Mouse (Mus musculus) heart, embryonic 15.5 days (tissue): ENCODE results near the gene Npepl1. TPM values are rescaled to one million over a fixed set of nuclear protein-coding genes. Genes with fewer than 3 reads are reported as not detected.

Experiments used
- ATAC-seq: fragments of 200-750 bp; cut with Nextera tagmentation; replicated peaks from 2 replicates; pipeline ENCODE4 v1.8.0; 2017; ENCODE audit warnings: low read depth, moderate TSS enrichment; ENCODE audit not compliant: insufficient number of reproducible peaks, insufficient read depth, low FRiP score
- H3K27ac ChIP-seq: fragments of 300-500 bp; sonication (generic); 2 replicates; pipeline ENCODE4 v1.5.1; 2015; ENCODE audit warnings: mild to moderate bottlenecking, inconsistent platforms
- H3K27me3 ChIP-seq: fragments of 300-500 bp; sonication (generic); 2 replicates; pipeline ENCODE4 v1.6.1; 2015; ENCODE audit warnings: inconsistent platforms
- H3K36me3 ChIP-seq: fragments of 300-500 bp; sonication (generic); 2 replicates; pipeline ENCODE4 v1.6.1; 2015; ENCODE audit warnings: mild to moderate bottlenecking, inconsistent platforms
- H3K4me1 ChIP-seq: fragments of 300-500 bp; sonication (generic); replicated peaks from 2 replicates; pipeline ENCODE4 v1.6.1; 2015; ENCODE audit warnings: inconsistent platforms
- H3K4me2 ChIP-seq: fragments of 300-500 bp; sonication (generic); 2 replicates; pipeline ENCODE4 v1.6.1; 2015; ENCODE audit warnings: inconsistent platforms, mild to moderate bottlenecking, moderate library complexity
- H3K4me3 ChIP-seq: fragments of 300-500 bp; sonication (generic); 2 replicates; pipeline ENCODE4 v1.5.1; 2015; ENCODE audit warnings: mild to moderate bottlenecking, inconsistent platforms
- H3K9ac ChIP-seq: fragments of 300-500 bp; sonication (generic); 2 replicates; pipeline ENCODE4 v1.6.1; 2015; ENCODE audit warnings: mild to moderate bottlenecking, inconsistent platforms
- H3K9me3 ChIP-seq: fragments of 300-500 bp; sonication (generic); replicated peaks from 2 replicates; pipeline ENCODE4 v1.6.1; 2016; ENCODE audit warnings: inconsistent platforms
- WGBS: fragments of 180-500 bp; shearing (Covaris S2); methylation state at CpG from one replicate; pipeline ENCODE4 v1.1.7; 2015; ENCODE audit warnings: mixed read lengths; 5-methylcytosine and 5-hydroxymethylcytosine counted together
- polyA plus RNA-seq: library from polyadenylated mRNA; unstranded; fragments of >200 nt; fragmentation: Nextera tagmentation; extraction: Ambion mirVana; gene quantifications from 2 replicates; pipeline ENCODE4 v1.2.1, GENCODE M21; 2015

Npepl1 gene
- polyA plus RNA-seq, 1 experiment from 2014 or later = 43.1 TPM

DNA sequence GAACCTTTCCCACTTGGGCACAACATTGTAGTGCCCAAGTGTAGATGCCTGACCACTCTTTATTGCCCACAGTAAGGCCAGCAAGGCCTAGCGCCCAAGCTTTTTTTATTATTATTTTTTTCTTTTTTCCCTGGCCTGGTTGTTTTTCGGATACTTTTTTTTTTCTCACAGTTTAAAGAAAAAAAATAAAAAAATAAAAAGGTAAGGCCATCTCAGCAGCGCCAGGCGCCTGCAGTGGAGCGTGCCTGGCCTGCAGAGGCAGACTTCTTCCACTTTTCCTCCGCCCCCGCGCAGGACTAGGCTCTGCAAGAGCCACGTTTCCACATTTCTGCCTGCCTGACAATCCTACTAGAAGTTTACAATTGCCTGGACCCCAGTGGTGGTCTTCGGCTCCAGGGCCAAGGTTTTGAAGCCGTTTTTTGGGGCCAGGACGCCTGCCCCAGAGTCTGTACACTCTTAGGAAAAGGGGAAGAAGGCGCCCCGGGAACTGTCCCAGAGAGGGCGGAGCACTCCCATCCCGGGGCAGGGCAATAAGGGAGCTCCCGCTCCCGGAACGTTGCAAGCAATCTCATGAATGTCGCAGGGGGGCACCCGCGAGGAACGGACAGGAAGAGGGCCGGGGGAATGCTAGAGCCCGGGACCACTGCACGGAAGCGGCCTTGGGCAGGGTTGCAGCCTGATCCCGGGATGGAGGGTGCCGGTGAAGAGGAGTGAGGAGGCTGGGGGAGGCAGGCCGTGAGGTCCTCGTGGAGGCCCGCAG is 34.3 kb upstream of the Npepl1 start, which contains the start of gene Stx16:
Gene Stx16, plus strand, starts transcription at position 636 of the 760 bp plus-strand sequence.
- H3K27ac ChIP-seq = peak within 1 kb of the TSS; percentile 96
- H3K4me1 ChIP-seq = peaks cover 25% of the 10 kb centered on the region
- H3K4me2 ChIP-seq = peak within 1 kb of the TSS; percentile 91
- no peaks in the 10 kb centered on the region for H3K9me3 ChIP-seq
- ATAC-seq = peak; percentile 92
- peak within 1 kb of the TSS; percentile 89 for H3K4me3 ChIP-seq
- H3K27me3 ChIP-seq = no peaks in the 10 kb centered on the region
- WGBS = 1% methylated on average over 32 of the region's 32 CpGs
- H3K9ac ChIP-seq = peak within 1 kb of the TSS; percentile 88
- no peaks in the 10 kb centered on the region for H3K36me3 ChIP-seq

DNA sequence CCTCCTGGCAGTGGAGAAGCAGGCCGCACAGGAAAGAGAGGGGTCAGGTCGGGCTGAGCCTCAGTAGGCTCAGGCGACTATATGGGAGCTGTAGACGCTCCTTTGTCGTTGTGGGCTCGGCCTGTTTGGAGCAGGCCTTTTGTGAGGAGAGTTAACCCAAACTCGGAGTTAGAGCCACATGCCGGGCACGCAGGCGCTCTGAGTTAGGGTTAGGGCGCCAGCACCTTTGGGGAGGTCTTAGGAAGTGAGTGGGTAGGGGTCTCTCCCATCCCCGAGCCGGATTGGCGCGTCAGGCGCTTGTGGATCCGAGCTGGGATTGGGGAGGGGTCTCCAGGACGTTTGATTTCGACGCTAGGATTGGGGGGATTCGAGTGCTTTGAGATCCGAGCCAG is 33.7 kb upstream of the Npepl1 start:
- Histone ChIP-seq H3K4me2 (peak overlapping the region; percentile 91), H3K27me3 (no peaks in the 10 kb centered on the region), H3K4me1 (peaks cover 25% of the 10 kb centered on the region), H3K27ac (peak overlapping the region; percentile 96), H3K9me3 (no peaks in the 10 kb centered on the region), H3K9ac (peak overlapping the region; percentile 88), H3K36me3 (no peaks in the 10 kb centered on the region), H3K4me3 (peak overlapping the region; percentile 89)
- no peak; the same call in 1 of the 2 replicates for ATAC-seq
- WGBS = under 1% methylated on average over 22 of the region's 22 CpGs

DNA sequence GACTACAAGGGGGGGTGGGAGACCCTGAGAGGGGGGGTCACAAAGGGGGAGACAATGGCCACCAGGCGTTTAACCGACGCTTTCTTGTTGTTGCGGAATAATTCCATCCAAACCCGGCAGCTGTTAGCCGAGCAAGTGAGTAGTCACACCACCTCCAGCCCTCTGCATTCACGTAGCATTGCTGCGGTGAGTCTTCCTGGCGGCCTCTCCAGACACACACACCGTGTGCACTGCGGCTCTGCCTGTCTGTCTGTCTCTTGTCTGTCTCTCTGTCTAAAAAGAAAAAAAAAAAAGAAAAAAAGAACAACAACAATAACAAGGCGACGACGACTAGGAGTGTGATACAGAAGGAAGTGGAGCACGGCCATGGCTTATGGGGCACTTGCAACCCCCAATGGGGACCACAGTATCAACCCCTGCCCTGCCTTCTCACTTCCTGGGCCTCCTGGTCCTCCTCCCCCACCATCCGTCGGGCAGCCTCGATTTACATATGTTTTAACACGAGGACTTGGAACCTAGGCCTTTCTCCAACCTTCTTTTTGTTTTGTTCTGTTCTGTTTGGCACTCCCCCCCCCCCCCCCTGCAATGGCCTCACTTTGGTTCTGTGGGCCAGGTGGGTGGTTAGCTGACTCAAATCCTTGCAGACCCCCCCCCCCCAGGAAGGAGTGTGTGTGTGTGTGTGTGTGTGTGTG is 33.0 kb upstream of the Npepl1 start:
- peak overlapping the region; percentile 88 for H3K9ac ChIP-seq
- H3K4me1 ChIP-seq = peaks cover 25% of the 10 kb centered on the region
- no peaks in the 10 kb centered on the region for H3K9me3 ChIP-seq
- H3K36me3 ChIP-seq = no peaks in the 10 kb centered on the region
- no peak for ATAC-seq
- peak overlapping the region; percentile 89 for H3K4me3 ChIP-seq
- under 1% methylated on average over 19 of the region's 19 CpGs for WGBS
- no peaks in the 10 kb centered on the region for H3K27me3 ChIP-seq
- peak overlapping the region; percentile 91 for H3K4me2 ChIP-seq
- H3K27ac ChIP-seq = peak overlapping the region; percentile 96

DNA sequence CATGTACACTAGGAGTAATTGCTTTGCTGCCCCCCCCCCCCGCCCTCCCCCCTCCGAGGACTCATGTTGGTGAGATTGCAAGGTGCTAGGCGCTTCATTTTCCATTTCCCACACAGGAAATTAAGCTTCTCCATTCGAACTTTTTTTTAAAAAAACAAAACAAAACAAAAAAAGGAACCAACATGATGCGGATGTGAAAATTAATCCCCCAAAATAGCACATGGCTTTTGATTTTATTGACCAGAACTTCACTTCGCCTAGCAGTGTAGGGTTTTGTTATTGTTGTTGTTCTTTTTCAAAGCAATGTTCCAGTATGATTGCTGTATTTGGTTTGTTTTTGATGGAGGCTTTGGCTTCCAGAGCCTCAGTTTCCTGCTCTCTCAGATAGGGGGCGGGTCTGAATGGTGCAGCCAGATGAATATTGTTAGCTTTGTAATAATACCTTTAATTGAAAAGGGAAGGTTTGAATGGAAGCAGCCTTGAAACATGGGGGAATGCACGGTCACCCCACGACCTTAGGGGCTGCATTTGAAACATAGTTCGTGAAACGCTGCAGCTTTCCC is 32.3 kb upstream of the Npepl1 start:
- Histone ChIP-seq H3K4me2 (peak overlapping the region; percentile 91), H3K4me3 (peak overlapping the region; percentile 89), H3K4me1 (peaks cover 27% of the 10 kb centered on the region), H3K9ac (peak overlapping the region; percentile 34), H3K36me3 (no peaks in the 10 kb centered on the region), H3K27me3 (no peaks in the 10 kb centered on the region), H3K9me3 (no peaks in the 10 kb centered on the region), H3K27ac (no peak overlapping the region)
- WGBS = 16% methylated on average over 11 of the region's 11 CpGs
- no peak for ATAC-seq

DNA sequence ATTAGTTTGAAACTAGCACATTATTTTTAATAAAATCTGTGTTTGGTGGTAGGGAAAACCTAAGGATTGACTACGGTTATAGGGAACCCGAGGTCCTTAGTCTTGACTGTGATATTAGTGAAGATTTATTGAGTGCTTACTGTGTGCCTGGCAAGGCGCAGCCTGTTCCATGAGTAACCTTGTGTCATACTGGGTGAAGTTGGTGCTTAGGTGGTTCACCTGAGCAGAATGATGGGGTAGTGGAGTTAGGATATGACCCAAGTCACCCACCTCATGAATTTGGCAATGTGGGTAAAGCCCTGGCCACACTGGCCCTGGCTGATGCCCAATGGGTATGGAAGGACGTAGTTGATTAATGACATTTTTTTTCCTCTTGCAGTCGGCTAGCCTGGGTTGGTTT is 28.3 kb upstream of the Npepl1 start:
- no peaks in the 10 kb centered on the region for H3K36me3 ChIP-seq
- H3K9me3 ChIP-seq = no peaks in the 10 kb centered on the region
- no peaks in the 10 kb centered on the region for H3K27me3 ChIP-seq
- H3K4me3 ChIP-seq = no peak overlapping the region
- no peak overlapping the region for H3K4me2 ChIP-seq
- WGBS = 82% methylated on average over 5 of the region's 5 CpGs
- H3K27ac ChIP-seq = no peak overlapping the region
- no peak overlapping the region for H3K9ac ChIP-seq
- ATAC-seq = no peak
- peaks cover 23% of the 10 kb centered on the region for H3K4me1 ChIP-seq

DNA sequence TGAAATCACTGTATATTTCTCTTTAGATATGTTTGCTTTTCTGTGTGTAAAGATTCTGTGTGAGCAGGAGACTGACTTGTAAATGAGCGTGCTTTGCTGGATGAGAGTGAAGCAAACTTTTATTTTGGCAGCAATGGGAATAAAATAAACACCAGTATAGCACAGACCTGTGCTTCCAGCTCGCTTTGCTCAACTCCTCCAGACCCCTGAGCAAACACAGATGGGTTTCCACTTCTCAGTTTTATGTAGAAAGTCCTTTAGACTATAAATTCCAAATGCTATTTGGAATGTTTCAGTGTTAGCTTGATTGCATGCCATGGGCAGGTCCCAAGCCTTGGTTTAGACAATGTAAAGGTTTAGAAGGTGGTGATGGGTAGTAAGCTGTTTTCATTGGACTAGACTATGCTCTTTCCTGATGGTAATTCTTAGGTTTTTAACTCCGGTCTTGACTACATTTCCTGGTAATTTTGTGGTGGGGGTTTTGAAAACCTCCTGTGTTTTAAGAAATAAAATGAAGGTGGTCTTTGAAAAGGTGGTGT is 27.7 kb upstream of the Npepl1 start:
- no peak for ATAC-seq
- WGBS = 69% methylated on average over 3 of the region's 3 CpGs

DNA sequence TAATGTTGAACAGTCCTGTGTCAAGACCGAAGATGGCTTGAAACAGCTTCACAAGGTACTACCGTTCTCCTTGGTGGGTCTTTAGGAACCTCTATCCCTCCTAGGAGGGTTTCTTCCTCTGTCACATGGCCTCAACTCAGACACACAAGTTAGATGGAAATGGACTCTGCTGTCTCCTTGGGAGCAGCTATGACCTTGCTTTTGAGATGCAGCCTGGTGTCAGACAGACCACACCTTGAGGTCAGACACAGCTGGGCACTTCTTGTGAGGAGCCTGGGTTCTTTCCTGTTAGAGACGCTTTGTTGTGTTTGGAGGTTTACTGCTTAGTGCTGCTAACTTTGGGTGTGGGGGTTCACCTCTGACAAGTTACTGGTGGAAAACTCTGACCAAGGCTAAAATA is 15.1 kb upstream of the Npepl1 start:
- Histone ChIP-seq H3K9me3 (no peaks in the 10 kb centered on the region), H3K4me1 (no peaks in the 10 kb centered on the region), H3K27ac (no peak overlapping the region), H3K27me3 (no peaks in the 10 kb centered on the region), H3K4me2 (no peak overlapping the region), H3K9ac (no peak overlapping the region), H3K36me3 (peaks cover 24% of the 10 kb centered on the region), H3K4me3 (no peak overlapping the region)
- ATAC-seq = no peak
- WGBS = 92% methylated on average over 3 of the region's 3 CpGs

More for the DNA sequence above, 27.7 kb upstream of the Npepl1 start:
- Histone ChIP-seq H3K9me3 (no peaks in the 10 kb centered on the region), H3K27ac (no peak overlapping the region), H3K36me3 (no peaks in the 10 kb centered on the region), H3K27me3 (no peaks in the 10 kb centered on the region), H3K4me2 (no peak overlapping the region), H3K9ac (no peak overlapping the region), H3K4me3 (no peak overlapping the region), H3K4me1 (peaks cover 17% of the 10 kb centered on the region)

DNA sequence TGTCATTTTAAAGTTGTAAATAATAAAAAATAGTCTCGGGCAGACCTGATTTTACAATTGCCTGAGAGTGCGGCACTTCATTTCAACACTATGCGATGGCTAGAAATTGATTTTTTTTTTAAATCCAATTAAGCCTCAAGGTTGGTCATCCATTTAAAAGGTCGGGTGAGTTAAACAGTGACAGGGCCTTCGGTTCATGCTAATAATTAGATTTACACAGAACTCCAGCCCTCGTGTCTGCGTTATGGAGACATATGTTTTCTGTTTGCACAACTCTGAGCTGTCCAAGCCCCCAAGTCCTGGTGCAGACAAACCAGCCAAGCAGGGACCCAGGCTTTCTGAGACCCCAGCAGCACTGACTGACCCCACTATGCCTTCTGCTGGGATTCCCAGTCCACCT is 7.8 kb upstream of the Npepl1 start:
- H3K27ac ChIP-seq = no peak overlapping the region
- whole genome bisulfite sequencing = 81% methylated on average over 7 of the region's 7 CpGs
- H3K4me3 ChIP-seq = no peak overlapping the region
- no peak overlapping the region for H3K4me2 ChIP-seq
- ATAC-seq = no peak
- no peaks in the 10 kb centered on the region for H3K9me3 ChIP-seq
- H3K4me1 ChIP-seq = no peaks in the 10 kb centered on the region
- H3K9ac ChIP-seq = no peak overlapping the region
- H3K36me3 ChIP-seq = peaks cover 5% of the 10 kb centered on the region; the same call in 1 of the 2 replicates
- H3K27me3 ChIP-seq = no peaks in the 10 kb centered on the region

DNA sequence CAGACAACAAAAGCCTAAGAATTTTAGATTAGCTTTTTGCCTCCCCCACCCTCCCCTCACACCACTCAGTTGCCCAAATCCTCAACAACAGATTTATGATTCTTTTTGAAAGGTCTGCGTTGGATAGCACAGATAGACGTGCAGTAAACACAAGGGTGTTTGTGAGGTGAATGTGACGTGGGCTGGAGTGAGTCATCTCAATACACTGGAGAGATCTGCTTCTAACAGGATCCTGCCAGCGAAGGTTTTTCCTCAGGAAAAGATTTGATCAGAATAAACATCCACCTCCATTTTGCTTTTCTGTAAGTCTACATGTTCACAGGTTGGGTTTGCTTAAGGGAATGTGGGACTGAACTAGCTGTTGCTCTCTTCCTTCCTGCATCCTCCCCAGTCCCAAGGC is 6.6 kb upstream of the Npepl1 start:
- Histone ChIP-seq H3K9me3 (no peaks in the 10 kb centered on the region), H3K4me3 (no peak overlapping the region), H3K9ac (no peak overlapping the region), H3K27me3 (no peaks in the 10 kb centered on the region), H3K36me3 (0 out of 2 replicates have a peak, but pooled peaks cover 2% of the 10 kb centered on the region), H3K4me1 (no peaks in the 10 kb centered on the region), H3K4me2 (no peak overlapping the region), H3K27ac (no peak overlapping the region)
- ATAC-seq = no peak
- 73% methylated on average over 4 of the region's 4 CpGs for WGBS

DNA sequence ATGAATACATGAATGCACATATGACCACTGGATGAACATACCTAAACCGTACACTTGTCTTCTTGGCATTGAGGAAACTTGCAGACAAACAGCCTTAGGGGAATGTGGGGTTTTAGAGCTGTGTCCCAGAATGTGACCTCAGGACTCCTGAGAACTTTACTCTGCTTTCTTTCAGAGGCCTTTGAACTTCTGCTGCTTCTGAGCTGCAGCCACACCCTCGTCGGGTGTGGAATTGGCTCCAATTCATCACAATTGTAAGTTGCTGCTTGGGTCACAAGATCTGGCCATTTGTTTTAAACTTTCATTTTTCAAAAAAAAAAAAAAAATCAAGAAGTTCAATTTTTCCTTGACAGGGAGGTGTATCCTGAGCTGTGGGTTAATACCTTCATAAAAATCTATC is 2.8 kb upstream of the Npepl1 start:
- WGBS = 64% methylated on average over 3 of the region's 3 CpGs

More for the DNA sequence above, 2.8 kb upstream of the Npepl1 start:
- Histone ChIP-seq H3K36me3 (no peaks in the 10 kb centered on the region), H3K9ac (no peak overlapping the region), H3K4me3 (no peak overlapping the region), H3K27ac (no peak overlapping the region), H3K27me3 (no peaks in the 10 kb centered on the region), H3K4me1 (peaks cover 14% of the 10 kb centered on the region), H3K4me2 (no peak overlapping the region), H3K9me3 (no peaks in the 10 kb centered on the region)
- no peak for ATAC-seq
